Mouse (Mus musculus) embryonic fibroblast, embryonic 13.5 days (primary cell): ENCODE measurements around the gene Nsmf. TPM values are rescaled to one million over a fixed set of nuclear protein-coding genes. Genes with fewer than 3 reads are reported as not detected.

Experiments
- H3K27ac ChIP-seq: 2 replicates; pipeline ENCODE4 v1.5.1; 2012; ENCODE audit warnings: low read length, control low read depth, inconsistent platforms; ENCODE audit not compliant: insufficient read depth
- H3K4me1 ChIP-seq: 2 replicates; pipeline ENCODE4 v1.6.1; 2011; ENCODE audit warnings: low read length; ENCODE audit not compliant: control insufficient read depth, insufficient read depth
- H3K4me3 ChIP-seq: 2 replicates; pipeline ENCODE4 v1.5.1; 2011; ENCODE audit warnings: mild to moderate bottlenecking, control low read depth, low read length; ENCODE audit not compliant: insufficient read depth
- CTCF ChIP-seq: IDR thresholded peaks from 2 replicates; pipeline ENCODE4 v1.5.1; 2011; ENCODE audit warnings: mild to moderate bottlenecking, control low read depth, low read length, moderate library complexity, borderline replicate concordance; ENCODE audit not compliant: insufficient read depth
- POLR2A ChIP-seq: IDR thresholded peaks from 2 replicates; pipeline ENCODE4 v1.6.1; 2011; ENCODE audit warnings: low read depth, mild to moderate bottlenecking, control low read depth, low read length, moderate library complexity
- polyA plus RNA-seq: library from polyadenylated mRNA; stranded (reverse); fragments of >200 nt; gene quantifications from 2 replicates; pipeline ENCODE4 v1.2.4, GENCODE M21; 2011; ENCODE audit warnings: low read depth; ENCODE audit not compliant: missing spikeins, insufficient read length

Nsmf gene
- polyA plus RNA-seq, 1 experiment: 46.7 TPM

GRCm38 (mm10) chr2:25106045-25106444 is 51.9 kb downstream of the Nsmf start:
- Histone ChIP-seq H3K4me3 (no peak overlapping the region), H3K4me1 (no peaks in the 10 kb centered on the region), H3K27ac (no peak overlapping the region)
- TF ChIP-seq POLR2A: no peak

GRCm38 (mm10) chr2:25109487-25109886 is 55.3 kb downstream of the Nsmf start:
- H3K4me1 ChIP-seq: no peaks in the 10 kb centered on the region
- H3K27ac ChIP-seq: no peak overlapping the region
- H3K4me3 ChIP-seq: no peak overlapping the region
- no peak for TF ChIP-seq POLR2A
- no peak for TF ChIP-seq CTCF

- H3K4me1 ChIP-seq: no peaks in the 10 kb centered on the region
- H3K4me3 ChIP-seq: no peak overlapping the region
- TF ChIP-seq POLR2A (no peak), CTCF (no peak)
- H3K27ac ChIP-seq: no peak overlapping the region
These were observed 56.5 kb downstream of the Nsmf start for GRCm38 (mm10) chr2:25110505-25111183.

- no peaks in the 10 kb centered on the region for H3K4me1 ChIP-seq
- no peak overlapping the region for H3K27ac ChIP-seq
- TF ChIP-seq POLR2A: no peak
- TF ChIP-seq CTCF: no peak
These were observed 57.1 kb downstream of the Nsmf start for GRCm38 (mm10) chr2:25111184-25111791.

More at GRCm38 (mm10) chr2:25111184-25111791, 57.1 kb downstream of the Nsmf start:
- H3K4me3 ChIP-seq: no peak overlapping the region

Other genes starting within 250 kb of the Nsmf start
- gene Ehmt1, start 134.7 kb upstream of the Nsmf start, polyA plus RNA-seq: 58.6 and 65.5 TPM in 2 replicates
- 13.2 and 15.2 TPM in 2 replicates for gene Arrdc1, start 119.1 kb upstream of the Nsmf start, polyA plus RNA-seq
- 24.7 and 28.7 TPM in 2 replicates for gene Zmynd19, start 104.6 kb upstream of the Nsmf start, polyA plus RNA-seq
- gene Dph7, start 92.0 kb upstream of the Nsmf start, polyA plus RNA-seq: 12.5 and 14.8 TPM in 2 replicates
- gene Mrpl41, start 79.3 kb upstream of the Nsmf start, polyA plus RNA-seq: 39.1 and 46.0 TPM in 2 replicates
- gene Pnpla7, start 78.3 kb upstream of the Nsmf start, polyA plus RNA-seq: 8.5 and 10.4 TPM in 2 replicates
- not detected in 2 replicates for gene Entpd8, start 25.9 kb downstream of the Nsmf start, polyA plus RNA-seq
- not detected in 2 replicates for gene Noxa1, start 40.8 kb downstream of the Nsmf start, polyA plus RNA-seq
- gene Nrarp, start 126.4 kb downstream of the Nsmf start, polyA plus RNA-seq: 1.7 and 3.2 TPM in 2 replicates
- 17.5 and 21.8 TPM in 2 replicates for gene Tor4a, start 142.5 kb downstream of the Nsmf start, polyA plus RNA-seq
- 38.8 and 42.3 TPM in 2 replicates for gene Nelfb, start 157.1 kb downstream of the Nsmf start, polyA plus RNA-seq
- gene Stpg3, start 160.3 kb downstream of the Nsmf start, polyA plus RNA-seq: not detected in 2 replicates
- not detected in 2 replicates for gene Fam166a, start 164.4 kb downstream of the Nsmf start, polyA plus RNA-seq
- gene Tubb4b, start 170.3 kb downstream of the Nsmf start, polyA plus RNA-seq: 209 and 237 TPM in 2 replicates
- not detected in 2 replicates for gene Slc34a3, start 180.0 kb downstream of the Nsmf start, polyA plus RNA-seq
- not detected in 2 replicates for gene Rnf224, start 182.4 kb downstream of the Nsmf start, polyA plus RNA-seq
- 0.42 TPM in 1 of 2 replicates, not detected in the other for gene Rnf208, start 187.9 kb downstream of the Nsmf start, polyA plus RNA-seq
- not detected in 2 replicates for gene Cysrt1, start 188.1 kb downstream of the Nsmf start, polyA plus RNA-seq
- gene AL732309.1, start 192.5 kb downstream of the Nsmf start, polyA plus RNA-seq: 2.3 TPM in 1 of 2 replicates, not detected in the other
- gene Tmem203, start 201.1 kb downstream of the Nsmf start, polyA plus RNA-seq: 11.6 and 15.3 TPM in 2 replicates
- gene Tprn, start 208.3 kb downstream of the Nsmf start, polyA plus RNA-seq: 7.1 and 9.5 TPM in 2 replicates
- 46.2 and 49.4 TPM in 2 replicates for gene Ssna1, start 218.1 kb downstream of the Nsmf start, polyA plus RNA-seq
- gene Anapc2, start 218.1 kb downstream of the Nsmf start, polyA plus RNA-seq: 93.8 and 95.3 TPM in 2 replicates
- gene Tmem210, start 233.8 kb downstream of the Nsmf start, polyA plus RNA-seq: not detected in 2 replicates
- not detected in 2 replicates for gene Lrrc26, start 235.6 kb downstream of the Nsmf start, polyA plus RNA-seq